Mouse (Mus musculus): Measurements from ENCODE around the gene Degs1. TPM values are rescaled to one million over a fixed set of nuclear protein-coding genes. Genes with fewer than 3 reads are reported as not detected.

Gene Degs1
- polyA plus RNA-seq, 2 experiments = 29.4 to 72.8 TPM

- peaks cover 3% of the 10 kb centered on the region for H3K9me3 ChIP-seq (ENCODE audit: control insufficient read depth, low read length)
- WGBS (ENCODE audit: insufficient replicate concordance) = 76% methylated on average over 8 of the region's 8 CpGs
- H3K4me2 ChIP-seq (ENCODE audit: low read depth) = no peak overlapping the region
- no peaks in the 10 kb centered on the region for H3K27me3 ChIP-seq (ENCODE audit: control insufficient read depth, insufficient read depth, low read length)
- no peak overlapping the region for H3K4me3 ChIP-seq (ENCODE audit: insufficient read depth in 1 of 2, low read depth in 2 of 2, low read length in 2 of 2)
- H3K36me3 ChIP-seq (replicated peaks; ENCODE audit: control insufficient read depth, insufficient read depth, low read depth) = peaks cover 30% of the 10 kb centered on the region
- no peak for TF ChIP-seq CTCF (IDR thresholded peaks at IDR 0.05; ENCODE audit: low read depth)
- no peak for TF ChIP-seq EP300 (IDR thresholded peaks at IDR 0.05; ENCODE audit: low read depth)
- no peak overlapping the region for H3K27ac ChIP-seq
- no peaks in the 10 kb centered on the region for H3K4me1 ChIP-seq (replicated peaks; ENCODE audit: control insufficient read depth in 2 of 2, insufficient read depth in 2 of 2, low read length in 1 of 2)
- ATAC-seq (ENCODE audit: insufficient read depth) (no peak), DNase-seq (ENCODE audit: low read depth in 3 of 3, low spot score in 3 of 3) (no peak)
- H3K9ac ChIP-seq (replicated peaks) = no peak overlapping the region
Observed at GRCm38 (mm10) chr1:182313181-182313580, 30.6 kb upstream of the Degs1 start.

- H3K9ac ChIP-seq (replicated peaks) = no peak overlapping the region
- no peak for TF ChIP-seq EP300 (IDR thresholded peaks at IDR 0.05; ENCODE audit: low read depth)
- peak; percentile 56 for TF ChIP-seq CTCF (IDR thresholded peaks at IDR 0.05; ENCODE audit: low read depth)
- no peak for DNase-seq (ENCODE audit: low read depth in 3 of 3, low spot score in 3 of 3)
- H3K9me3 ChIP-seq (ENCODE audit: control insufficient read depth, low read length) = peaks cover 3% of the 10 kb centered on the region
- no peak overlapping the region for H3K27ac ChIP-seq
- 83% methylated on average over 5 of the region's 5 CpGs for WGBS (ENCODE audit: insufficient replicate concordance)
- no peak overlapping the region for H3K4me3 ChIP-seq (ENCODE audit: insufficient read depth in 1 of 2, low read depth in 2 of 2, low read length in 2 of 2)
- ATAC-seq (ENCODE audit: insufficient read depth) = no peak
- H3K36me3 ChIP-seq (replicated peaks; ENCODE audit: control insufficient read depth, insufficient read depth, low read depth) = peaks cover 17% of the 10 kb centered on the region
- no peak overlapping the region for H3K4me2 ChIP-seq (ENCODE audit: low read depth)
- H3K4me1 ChIP-seq (replicated peaks; ENCODE audit: control insufficient read depth in 2 of 2, insufficient read depth in 2 of 2, low read length in 1 of 2) = no peaks in the 10 kb centered on the region
- H3K27me3 ChIP-seq (ENCODE audit: control insufficient read depth, insufficient read depth, low read length) = no peaks in the 10 kb centered on the region
Observed at GRCm38 (mm10) chr1:182311376-182311775, 28.8 kb upstream of the Degs1 start.

- Histone ChIP-seq H3K27ac (no peak overlapping the region), H3K27me3 (ENCODE audit: control insufficient read depth, insufficient read depth, low read length) (no peaks in the 10 kb centered on the region), H3K4me1 (replicated peaks; ENCODE audit: control insufficient read depth in 2 of 2, insufficient read depth in 2 of 2, low read length in 1 of 2) (no peaks in the 10 kb centered on the region), H3K36me3 (replicated peaks; ENCODE audit: control insufficient read depth, insufficient read depth, low read depth) (peaks cover 12% of the 10 kb centered on the region), H3K4me2 (ENCODE audit: low read depth) (no peak overlapping the region), H3K9me3 (ENCODE audit: control insufficient read depth, low read length) (peaks cover 3% of the 10 kb centered on the region), H3K4me3 (ENCODE audit: insufficient read depth in 1 of 2, low read depth in 2 of 2, low read length in 2 of 2) (no peak overlapping the region), H3K9ac (replicated peaks) (no peak overlapping the region)
- TF ChIP-seq EP300 (IDR thresholded peaks at IDR 0.05; ENCODE audit: low read depth) (no peak), CTCF (IDR thresholded peaks at IDR 0.05; ENCODE audit: low read depth) (no peak)
- WGBS (ENCODE audit: insufficient replicate concordance) = 77% methylated on average over 2 of the region's 2 CpGs
- no peak for ATAC-seq (ENCODE audit: insufficient read depth)
- DNase-seq (ENCODE audit: low read depth in 3 of 3, low spot score in 3 of 3) = no peak
Observed at GRCm38 (mm10) chr1:182310316-182310715, 27.7 kb upstream of the Degs1 start.

- no peak for TF ChIP-seq EP300 (IDR thresholded peaks at IDR 0.05; ENCODE audit: low read depth)
- Histone ChIP-seq H3K4me3 (ENCODE audit: insufficient read depth in 1 of 2, low read depth in 2 of 2, low read length in 2 of 2) (no peak overlapping the region), H3K4me2 (ENCODE audit: low read depth) (no peak overlapping the region), H3K9me3 (ENCODE audit: control insufficient read depth, low read length) (peaks cover 3% of the 10 kb centered on the region), H3K27ac (no peak overlapping the region), H3K27me3 (ENCODE audit: control insufficient read depth, insufficient read depth, low read length) (no peaks in the 10 kb centered on the region), H3K4me1 (replicated peaks; ENCODE audit: control insufficient read depth in 2 of 2, insufficient read depth in 2 of 2, low read length in 1 of 2) (no peaks in the 10 kb centered on the region), H3K36me3 (replicated peaks; ENCODE audit: control insufficient read depth, insufficient read depth, low read depth) (peaks cover 3% of the 10 kb centered on the region), H3K9ac (replicated peaks) (no peak overlapping the region)
- 56% methylated on average over 5 of the region's 5 CpGs for WGBS (ENCODE audit: insufficient replicate concordance)
- no peak for ATAC-seq (ENCODE audit: insufficient read depth)
- DNase-seq (ENCODE audit: low read depth in 3 of 3, low spot score in 3 of 3) = no peak
Observed at GRCm38 (mm10) chr1:182309403-182309802, 26.8 kb upstream of the Degs1 start.

DNA sequence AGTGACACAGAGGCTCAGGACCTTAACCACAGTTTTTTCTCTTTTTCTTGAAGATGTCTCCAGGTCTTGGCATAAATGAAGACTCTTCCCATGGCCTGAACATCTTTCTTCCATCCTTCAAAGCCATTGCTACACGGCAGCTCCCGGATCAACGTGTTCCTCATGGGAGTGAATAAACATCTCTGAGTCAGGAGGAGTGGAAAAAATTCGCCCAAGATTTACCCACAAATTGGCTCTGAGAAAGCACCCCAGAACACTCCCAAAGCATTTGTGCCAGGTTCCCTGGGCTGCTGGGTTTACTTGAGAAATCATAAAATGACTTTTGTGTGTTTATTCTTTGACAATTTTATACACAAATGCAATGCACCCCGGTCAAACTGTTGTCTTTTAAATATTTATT is 20.3 kb upstream of the Degs1 start:
- Histone ChIP-seq H3K4me3 (ENCODE audit: insufficient read depth in 1 of 2, low read depth in 2 of 2, low read length in 2 of 2) (no peak overlapping the region), H3K36me3 (replicated peaks; ENCODE audit: control insufficient read depth, insufficient read depth, low read depth) (no peaks in the 10 kb centered on the region), H3K4me1 (replicated peaks; ENCODE audit: control insufficient read depth in 2 of 2, insufficient read depth in 2 of 2, low read length in 1 of 2) (no peaks in the 10 kb centered on the region), H3K4me2 (ENCODE audit: low read depth) (no peak overlapping the region), H3K9me3 (ENCODE audit: control insufficient read depth, low read length) (no peaks in the 10 kb centered on the region), H3K27me3 (ENCODE audit: control insufficient read depth, insufficient read depth, low read length) (no peaks in the 10 kb centered on the region), H3K27ac (no peak overlapping the region), H3K9ac (replicated peaks) (no peak overlapping the region)
- 67% methylated on average over 5 of the region's 5 CpGs for WGBS (ENCODE audit: insufficient replicate concordance)
- DNase-seq (ENCODE audit: low read depth in 3 of 3, low spot score in 3 of 3) (no peak), ATAC-seq (ENCODE audit: insufficient read depth) (no peak)
- no peak for TF ChIP-seq CTCF (IDR thresholded peaks at IDR 0.05; ENCODE audit: low read depth)
- no peak for TF ChIP-seq EP300 (IDR thresholded peaks at IDR 0.05; ENCODE audit: low read depth)
